Mouse (Mus musculus): ENCODE measurements around the gene Borcs5.
A peak's percentile ranks its signal among the peaks of the same experiment; 100 is the strongest.

Gene Borcs5

GRCm38 (mm10) chr6:134639210-134639609 lies at the start of gene Borcs5:
Borcs5 (plus strand) TSS chr6:134639510.
- DNase-seq (ENCODE audit: low spot score) = no peak

DNA sequence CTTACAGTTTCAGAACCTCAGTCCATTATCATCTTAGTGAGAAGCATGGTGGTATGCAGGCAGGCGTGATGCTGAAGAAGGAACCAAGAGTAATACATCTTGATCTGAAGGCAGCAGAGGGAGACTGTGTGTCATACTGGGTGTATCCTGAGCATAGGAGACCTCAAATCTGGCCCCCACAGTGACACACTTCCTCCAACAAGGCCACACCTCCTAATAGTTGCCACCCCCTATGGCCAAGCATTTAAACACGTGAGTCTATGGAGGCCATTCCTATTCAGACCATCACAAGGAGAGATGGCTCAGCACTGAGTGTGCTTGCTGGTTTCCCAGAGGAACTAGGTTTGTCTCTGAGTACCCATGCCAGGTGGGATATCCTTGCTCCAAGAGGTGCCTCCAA lies 47.7 kb upstream of the Borcs5 start:
- no peak for DNase-seq (ENCODE audit: low spot score)

DNA sequence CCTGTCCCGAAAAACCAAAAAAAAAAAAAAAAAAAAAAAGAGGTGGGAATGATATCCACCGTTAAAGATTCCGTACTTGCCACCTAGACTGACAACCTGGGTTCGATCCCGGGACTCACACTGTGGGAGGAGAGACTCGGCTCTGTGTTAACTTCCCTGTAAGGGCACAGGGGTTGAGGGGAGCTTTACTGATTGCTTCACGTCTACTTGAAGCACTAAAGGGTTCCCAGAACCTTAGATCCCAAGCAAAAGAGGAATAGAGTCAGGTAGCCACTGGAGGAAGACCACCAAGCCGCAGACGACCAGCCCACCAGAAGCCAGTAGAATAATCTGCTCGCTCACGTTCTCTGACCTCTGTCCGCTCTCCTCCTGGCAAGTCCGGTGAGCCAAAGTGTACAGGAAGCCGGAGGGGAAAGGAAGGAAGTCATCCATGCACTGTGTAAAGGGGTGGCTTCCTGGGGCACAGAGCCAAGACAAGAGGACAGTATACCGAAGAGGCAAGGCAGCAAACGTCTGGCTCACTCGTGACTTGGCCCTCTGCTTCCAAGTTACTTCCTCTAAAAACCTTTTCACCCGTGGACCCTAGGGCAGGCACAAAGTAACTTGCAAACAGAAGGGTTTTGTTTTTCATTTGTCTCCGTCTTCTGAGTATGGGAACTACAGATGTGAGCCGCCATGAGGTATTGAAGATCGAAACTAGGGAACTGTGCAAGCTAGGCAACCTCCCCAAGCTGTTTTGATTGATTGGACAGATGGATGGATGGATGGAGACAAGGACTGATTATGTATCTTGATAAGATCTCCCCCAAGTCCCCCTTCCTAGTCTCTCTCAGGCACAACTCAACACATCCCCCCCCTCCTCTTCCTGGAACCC lies 44.5 kb upstream of the Borcs5 start:
- no peak for DNase-seq (ENCODE audit: low spot score)

GRCm38 (mm10) chr6:134597651-134598229 lies 41.6 kb upstream of the Borcs5 start:
- DNase-seq (ENCODE audit: low spot score) = peak; percentile 52

DNA sequence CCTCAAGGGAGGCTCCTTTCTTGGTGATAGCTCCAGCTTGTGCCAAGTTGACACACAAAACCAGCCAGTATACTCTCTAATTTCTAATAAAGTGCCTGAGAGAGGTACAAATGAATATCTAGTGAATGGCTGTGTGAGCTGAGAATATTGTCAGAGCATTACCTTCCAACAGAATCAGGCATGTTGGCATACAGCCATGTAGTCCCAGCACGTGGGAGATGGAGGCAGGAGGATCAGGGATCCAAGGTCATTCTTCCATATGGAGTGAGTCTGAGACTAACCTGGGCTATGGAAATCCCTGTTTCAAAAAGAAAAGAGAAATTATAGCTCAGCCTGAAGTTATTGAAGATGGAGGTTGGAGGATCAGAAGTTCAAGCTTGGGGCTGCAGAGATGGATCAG lies 40.1 kb upstream of the Borcs5 start:
- no peak for DNase-seq (ENCODE audit: low spot score)

GRCm38 (mm10) chr6:134601130-134601529 lies 38.2 kb upstream of the Borcs5 start:
- DNase-seq (ENCODE audit: low spot score) = no peak

- peak; percentile 47 for DNase-seq (ENCODE audit: low spot score)
Measured at GRCm38 (mm10) chr6:134601766-134602165, 37.5 kb upstream of the Borcs5 start.

GRCm38 (mm10) chr6:134602371-134603003 lies 36.8 kb upstream of the Borcs5 start:
- no peak for DNase-seq (ENCODE audit: low spot score)

- no peak for DNase-seq (ENCODE audit: low spot score)
Measured at GRCm38 (mm10) chr6:134605196-134605595, 34.1 kb upstream of the Borcs5 start.

GRCm38 (mm10) chr6:134606540-134606939 lies 32.8 kb upstream of the Borcs5 start:
- DNase-seq (ENCODE audit: low spot score) = peak; percentile 43

DNA sequence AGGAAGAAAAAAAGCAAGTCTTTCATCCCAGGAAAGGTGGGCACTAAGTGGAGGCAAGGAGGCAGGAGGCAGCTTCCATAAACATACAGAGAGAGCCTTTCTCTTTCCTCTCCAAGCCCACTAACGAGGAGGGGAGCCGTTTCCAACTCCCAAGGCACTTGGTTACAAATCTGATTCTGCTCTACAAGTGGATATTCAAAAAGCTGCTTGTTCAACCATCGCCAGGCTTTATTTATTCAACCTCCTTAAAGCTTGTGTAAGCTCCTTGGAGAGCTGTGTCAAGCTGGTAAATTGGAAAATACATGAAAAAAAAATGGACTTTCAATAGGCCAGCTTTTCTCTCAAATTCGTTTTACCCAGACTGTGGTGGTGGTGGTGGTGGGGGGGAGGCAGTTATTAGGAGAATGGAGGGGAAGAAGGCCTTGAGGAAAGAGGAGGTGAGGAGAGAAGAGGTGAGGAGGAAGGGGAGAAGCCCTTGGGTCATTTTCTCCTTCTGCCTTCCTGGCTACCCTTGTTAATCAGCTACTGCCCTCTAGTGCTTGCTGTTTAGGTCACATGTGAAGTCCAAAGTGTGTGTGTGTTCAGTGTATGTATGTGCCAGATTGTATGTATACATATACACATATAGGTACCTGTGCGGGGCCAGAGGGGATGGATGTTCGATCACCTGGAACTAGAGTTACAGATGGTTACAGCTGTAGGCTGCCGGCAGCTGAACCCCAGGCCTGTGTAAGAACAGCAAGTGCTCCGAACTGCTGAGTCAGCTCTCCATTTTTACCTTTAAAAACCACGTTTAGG lies 32.2 kb upstream of the Borcs5 start:
- DNase-seq (ENCODE audit: low spot score) = peak; percentile 74

GRCm38 (mm10) chr6:134610380-134610779 lies 28.9 kb upstream of the Borcs5 start:
- DNase-seq (ENCODE audit: low spot score) = no peak

- DNase-seq (ENCODE audit: low spot score) = no peak
Measured at GRCm38 (mm10) chr6:134611896-134612295, 27.4 kb upstream of the Borcs5 start.

DNA sequence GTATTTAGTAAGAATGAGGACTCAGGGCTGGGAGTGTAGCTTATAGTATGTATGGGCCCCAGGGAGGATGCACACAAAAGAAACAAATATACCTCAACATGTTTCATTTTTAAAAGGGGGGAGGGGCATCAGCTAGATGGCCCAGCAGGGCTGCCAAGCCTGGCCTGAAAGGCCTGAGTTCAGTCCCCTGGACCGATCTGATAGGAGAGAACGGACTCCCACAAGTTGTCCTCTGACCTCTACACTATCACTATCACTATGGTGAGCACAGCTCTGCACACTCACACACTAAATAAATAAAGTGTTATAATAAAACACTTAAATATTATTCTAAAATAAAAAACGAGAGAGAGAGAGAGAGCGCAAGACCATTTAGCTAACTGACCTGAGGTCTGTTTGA lies 25.0 kb upstream of the Borcs5 start:
- DNase-seq (ENCODE audit: low spot score) = no peak

- peak; percentile 85 for DNase-seq (ENCODE audit: low spot score)
Measured at GRCm38 (mm10) chr6:134614723-134615648, 24.3 kb upstream of the Borcs5 start.

GRCm38 (mm10) chr6:134617589-134617988 lies 21.7 kb upstream of the Borcs5 start:
- no peak for DNase-seq (ENCODE audit: low spot score)

DNA sequence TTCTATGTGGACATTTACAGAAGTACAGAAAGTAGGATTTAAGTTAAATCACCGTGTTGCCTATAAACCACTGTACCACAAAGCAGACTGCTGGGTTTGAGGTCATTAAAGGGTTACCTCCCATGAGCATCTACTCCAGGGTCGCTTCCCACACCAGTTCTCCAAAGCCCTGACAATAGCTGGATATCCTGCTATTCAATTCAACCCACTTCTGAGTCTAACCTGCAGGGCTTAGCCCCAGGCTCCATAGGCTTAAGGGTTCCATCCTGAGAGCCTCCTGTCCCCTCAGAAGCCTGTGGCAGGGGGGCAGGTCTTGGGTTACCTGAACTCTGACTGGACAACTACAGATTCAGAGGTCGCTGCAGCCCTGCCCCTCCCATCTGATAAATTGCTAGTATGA lies 19.2 kb upstream of the Borcs5 start:
- DNase-seq (ENCODE audit: low spot score) = no peak

- DNase-seq (ENCODE audit: low spot score) = no peak
Measured at GRCm38 (mm10) chr6:134620846-134621551, 18.3 kb upstream of the Borcs5 start.

DNA sequence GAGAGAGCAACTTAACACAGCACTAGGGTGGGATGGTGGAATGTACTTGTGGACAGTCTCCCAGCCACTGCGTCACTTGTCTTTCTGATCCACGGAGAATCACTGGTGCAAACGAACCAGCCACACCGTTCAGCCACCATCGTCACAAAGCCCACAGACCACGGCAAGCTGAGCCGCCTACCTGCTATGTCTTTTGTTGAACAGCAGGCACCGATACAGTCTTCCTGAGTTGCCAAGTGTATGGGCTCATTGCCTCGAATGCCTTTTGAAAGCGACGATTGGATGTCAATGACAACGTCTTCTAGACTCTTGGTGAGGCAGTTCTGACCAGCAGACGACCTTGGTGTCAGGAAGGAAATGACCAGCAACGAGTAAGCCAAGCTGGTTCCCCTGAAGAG lies 17.8 kb upstream of the Borcs5 start:
- DNase-seq (ENCODE audit: low spot score) = no peak

DNA sequence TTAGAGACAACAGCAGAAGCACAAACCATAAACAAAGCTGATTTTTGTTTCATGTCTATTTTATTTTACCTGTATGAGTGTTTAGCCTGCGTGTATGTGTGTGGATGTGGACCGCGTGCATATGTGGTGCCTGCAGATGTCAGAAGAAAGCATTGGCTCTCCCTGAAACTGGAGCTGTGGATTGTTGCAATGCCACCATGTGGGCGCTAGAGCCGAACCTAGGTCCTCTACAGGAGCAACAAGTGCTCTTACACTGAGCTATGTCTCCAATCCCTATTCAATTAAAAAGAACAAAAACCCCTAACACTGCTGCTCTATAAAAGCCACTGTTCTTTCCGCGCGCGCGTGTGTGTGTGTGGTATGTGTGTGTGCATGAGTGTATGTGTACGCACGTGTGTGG lies 13.9 kb upstream of the Borcs5 start:
- no peak for DNase-seq (ENCODE audit: low spot score)

- DNase-seq (ENCODE audit: low spot score) = no peak
Measured at GRCm38 (mm10) chr6:134626564-134626963, 12.7 kb upstream of the Borcs5 start.
